Mouse (Mus musculus) hematopoietic stem cell, adult 5-6 weeks (primary cell): ENCODE measurements around the gene Gtf2ird1. TPM values are rescaled to one million over a fixed set of nuclear protein-coding genes. Genes with fewer than 3 reads are reported as not detected.
"Not testable (repeated sequence)": the region's sequence is repeated elsewhere in the genome, so short reads cannot be mapped to it uniquely, and the experiment has no call there.

ENCODE experiments used
- ATAC-seq, 2 experiments: fragments of 125-278 bp in 1 of 2; replicated peaks in 1 of 2; 2 replicates each; pipeline ENCODE4 v1.8.0; 2016 to 2017; ENCODE audit warnings: inconsistent platforms in 2 of 2, mild to moderate bottlenecking in 2 of 2, moderate number of reproducible peaks in 2 of 2, low read depth in 1 of 2, moderate TSS enrichment in 1 of 2; ENCODE audit not compliant: low FRiP score in 2 of 2, poor library complexity in 2 of 2, severe bottlenecking in 2 of 2, insufficient read depth in 1 of 2, low TSS enrichment in 1 of 2
- total RNA-seq: library from RNA; stranded (forward); fragments of 172-1452, 232-1000 nt; gene quantifications from 2 replicates; pipeline ENCODE4 v1.2.3, GENCODE M21; 2017

Gtf2ird1 gene
- total RNA-seq, 1 experiment from 2014 or later, result 28.3 TPM

DNA sequence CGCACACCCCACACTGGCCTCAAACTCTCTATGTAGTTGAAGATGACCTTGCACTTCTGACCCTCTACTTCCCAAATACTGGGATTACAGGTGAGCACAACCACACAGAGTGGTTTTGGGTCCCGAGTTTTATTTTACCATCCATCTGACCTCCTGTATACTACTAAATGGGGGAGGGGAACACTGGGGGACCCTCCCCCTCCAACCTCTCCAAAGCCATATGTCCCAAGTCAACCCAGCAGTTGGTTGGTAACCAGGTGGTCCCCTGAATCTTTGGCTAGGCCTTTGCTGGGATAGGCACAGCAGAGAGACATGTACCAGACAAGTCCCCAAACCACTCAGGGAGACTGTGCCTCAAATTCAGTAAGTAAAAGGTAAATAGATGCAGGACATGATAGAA lies 855 bp upstream of the Gtf2ird1 start:
- no peak for ATAC-seq

DNA sequence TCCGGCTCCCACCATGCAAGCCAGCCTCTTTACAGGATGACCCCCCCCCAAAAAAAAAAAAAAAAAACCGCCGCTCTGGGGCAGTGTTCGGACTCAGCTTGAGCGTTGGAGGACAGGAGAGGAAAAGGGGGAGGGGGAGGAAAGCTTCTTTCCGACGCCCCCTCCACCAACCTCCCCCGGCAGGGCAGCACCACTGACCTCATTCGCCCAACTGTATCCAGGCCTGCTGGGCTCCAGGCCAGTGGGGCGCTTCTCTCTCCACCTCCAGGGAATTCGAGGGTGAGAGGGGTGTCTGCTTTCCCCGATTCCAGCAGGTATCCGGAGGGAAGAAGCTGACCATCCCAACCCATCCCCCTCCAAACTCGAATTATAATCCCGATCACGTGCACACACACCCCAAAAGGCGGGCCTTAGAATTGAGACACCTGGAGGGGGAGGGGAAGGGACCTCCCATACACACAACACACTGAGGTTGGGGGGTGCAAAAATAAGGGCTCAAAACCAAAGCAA lies 547 bp downstream of the Gtf2ird1 start:
- ATAC-seq, result peak; percentile 18 to 33; a peak in 1 of 4 replicates

DNA sequence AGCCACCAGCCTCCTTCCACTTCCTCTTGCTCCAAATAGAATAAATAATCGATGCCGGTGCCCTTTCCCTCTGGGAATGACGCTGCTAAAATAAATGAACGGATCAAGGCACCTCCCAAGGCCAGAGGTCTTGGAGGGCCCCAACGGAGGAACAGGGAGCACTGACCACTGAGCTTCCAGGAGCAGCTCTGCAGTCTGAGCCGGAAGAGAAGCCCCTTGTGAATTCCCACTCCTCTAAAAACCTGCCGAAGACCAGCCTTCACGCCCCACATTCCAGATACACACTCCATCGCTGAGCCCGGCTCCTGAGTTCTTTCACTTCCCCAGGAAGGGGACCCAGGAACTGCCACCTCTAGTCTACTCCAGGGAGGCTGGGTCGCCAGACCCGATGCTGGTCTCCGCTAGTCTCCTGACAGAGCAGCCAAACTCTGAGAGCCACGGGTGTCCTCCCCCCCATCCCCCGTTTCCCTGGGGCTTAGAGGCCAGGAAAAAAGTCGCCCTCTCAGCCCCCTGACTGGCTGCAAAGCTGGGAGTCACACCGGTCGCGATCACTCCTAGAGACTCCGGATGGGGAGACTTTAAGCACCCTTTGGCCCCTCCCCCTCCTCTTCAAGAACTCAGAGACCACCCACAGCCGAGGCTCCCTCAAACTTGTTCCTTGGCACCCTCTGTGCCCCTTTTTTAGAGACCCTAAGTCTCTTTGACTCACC lies 1.2 kb downstream of the Gtf2ird1 start:
- ATAC-seq, result peak in 1 of 2 experiments; percentile 34; a peak in 2 of 4 replicates

DNA sequence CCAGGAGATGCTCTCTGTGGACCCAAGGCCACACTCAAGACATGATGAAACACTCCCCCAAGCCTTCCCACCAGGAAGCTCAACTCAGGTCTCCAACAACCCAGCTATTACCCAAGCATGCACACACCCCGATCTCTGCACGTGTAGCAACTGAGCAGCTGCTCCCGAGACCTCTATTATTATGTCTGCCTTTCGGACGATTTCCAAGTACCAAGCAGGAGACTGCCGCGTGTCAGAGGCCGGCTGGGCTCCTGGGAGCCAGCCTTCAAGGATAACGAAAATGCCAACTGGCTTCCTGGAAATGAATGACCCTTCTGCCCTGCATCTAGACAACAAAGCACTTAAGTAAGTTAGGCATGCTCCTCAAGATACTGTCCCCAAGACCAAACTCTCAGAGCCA lies 2.1 kb downstream of the Gtf2ird1 start:
- no peak for ATAC-seq

DNA sequence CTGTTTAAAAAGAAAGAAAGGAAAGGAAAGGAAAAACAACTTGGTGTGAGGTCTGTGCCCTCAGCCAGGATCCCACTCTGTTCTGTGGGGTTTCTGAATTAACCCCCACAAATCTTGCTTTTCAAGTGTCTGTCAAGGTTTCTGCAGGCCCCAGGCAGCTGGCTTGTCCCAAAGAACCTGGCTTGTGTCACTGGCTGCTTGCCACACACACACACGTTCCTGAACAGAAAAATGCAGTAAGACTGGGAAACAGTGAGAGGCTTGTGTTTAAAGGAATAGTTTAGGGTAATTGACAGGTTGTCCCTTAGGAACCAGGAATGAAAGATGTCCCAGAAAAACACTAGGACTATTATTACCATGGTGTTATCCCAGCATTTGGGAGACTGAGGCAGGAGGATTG lies 2.9 kb downstream of the Gtf2ird1 start:
- no peak for ATAC-seq

DNA sequence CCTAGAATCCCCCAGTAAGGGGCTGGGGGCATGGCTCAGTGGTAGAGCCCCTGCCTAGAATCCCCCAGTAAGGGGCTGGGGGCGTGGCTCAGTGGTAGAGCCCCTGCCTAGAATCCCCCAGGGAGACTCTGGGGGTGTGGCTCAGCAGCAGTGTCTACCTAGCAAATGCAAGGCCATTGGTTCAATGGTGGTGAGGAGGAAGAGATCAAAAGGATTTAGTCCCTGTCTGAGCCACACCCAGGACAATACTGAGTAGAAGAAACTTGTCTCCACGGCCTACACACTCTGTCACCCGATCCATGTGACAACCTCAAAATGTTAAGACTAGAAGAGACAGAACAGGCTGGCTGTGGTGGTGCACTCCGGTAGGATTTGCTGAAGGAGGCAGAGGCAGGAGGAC lies 9.8 kb downstream of the Gtf2ird1 start:
- ATAC-seq, result not testable (repeated sequence)

DNA sequence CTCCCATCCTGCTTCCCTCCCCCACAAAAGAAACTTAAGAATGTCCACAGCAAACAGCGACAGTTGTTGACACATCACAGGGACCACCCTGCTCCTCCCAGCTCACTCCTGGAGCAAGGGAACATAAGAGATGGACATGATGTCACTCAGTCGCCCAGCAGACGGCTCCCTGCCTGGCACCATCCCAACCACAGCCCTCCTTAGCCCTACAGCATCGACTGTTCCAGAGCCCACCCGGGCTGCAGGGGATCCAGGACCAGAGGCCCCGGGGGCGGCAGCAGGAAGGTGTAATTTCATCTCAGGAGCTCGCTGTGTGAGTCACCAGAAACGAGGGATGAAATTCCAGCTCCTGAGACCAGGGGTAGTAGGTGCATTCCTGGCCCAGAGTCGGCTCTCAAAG lies 10.6 kb downstream of the Gtf2ird1 start:
- ATAC-seq, result no peak

DNA sequence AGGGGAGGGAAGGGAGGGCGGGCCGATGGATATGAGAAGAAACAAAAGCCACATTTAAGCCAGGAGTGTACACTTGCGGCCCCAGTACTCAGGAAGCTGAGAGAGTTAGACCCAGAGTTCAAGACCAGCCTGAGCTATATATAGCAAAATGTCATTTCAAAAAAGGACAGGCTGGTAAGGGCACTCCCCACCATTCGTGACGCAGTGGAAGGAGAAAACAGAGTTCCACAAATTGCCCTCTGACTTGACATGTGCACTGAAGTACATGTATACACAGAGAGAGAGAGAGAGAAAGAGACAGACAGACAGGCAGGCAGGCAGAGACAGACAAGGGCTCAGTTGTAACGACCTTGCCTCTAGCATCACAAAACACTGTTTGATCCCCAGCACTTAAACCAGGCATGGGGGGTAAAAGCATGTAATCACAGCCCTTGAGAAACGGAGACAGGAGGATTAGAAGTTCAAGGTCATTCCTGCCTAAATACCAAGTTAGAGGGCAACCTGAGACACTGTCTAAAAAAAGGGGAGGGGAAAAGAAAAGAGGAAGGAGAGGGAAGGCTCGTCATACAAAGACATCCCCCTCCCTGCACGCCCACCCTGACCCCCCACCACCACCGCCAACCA lies 11.2 kb downstream of the Gtf2ird1 start:
- no peak for ATAC-seq

DNA sequence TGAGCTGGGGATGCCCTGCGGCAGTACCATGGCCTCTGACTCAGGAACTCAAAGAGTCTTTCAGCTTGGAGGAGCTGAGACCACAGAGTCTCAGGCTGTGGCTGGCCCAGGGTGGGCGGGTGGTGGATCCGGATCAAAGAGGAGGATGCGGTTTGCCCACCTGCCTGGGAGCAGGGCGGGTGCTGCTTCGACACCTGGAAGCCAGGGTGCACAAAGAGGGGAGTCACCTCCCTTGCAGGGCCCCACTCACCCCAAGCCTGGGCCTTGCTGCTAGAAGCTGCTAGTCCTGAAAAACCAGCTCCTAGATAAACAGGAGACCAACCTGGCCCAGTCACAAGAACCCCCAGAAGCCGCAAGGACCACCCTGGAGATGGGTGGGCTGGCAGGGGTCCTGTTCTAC lies 12.0 kb downstream of the Gtf2ird1 start:
- no peak for ATAC-seq

DNA sequence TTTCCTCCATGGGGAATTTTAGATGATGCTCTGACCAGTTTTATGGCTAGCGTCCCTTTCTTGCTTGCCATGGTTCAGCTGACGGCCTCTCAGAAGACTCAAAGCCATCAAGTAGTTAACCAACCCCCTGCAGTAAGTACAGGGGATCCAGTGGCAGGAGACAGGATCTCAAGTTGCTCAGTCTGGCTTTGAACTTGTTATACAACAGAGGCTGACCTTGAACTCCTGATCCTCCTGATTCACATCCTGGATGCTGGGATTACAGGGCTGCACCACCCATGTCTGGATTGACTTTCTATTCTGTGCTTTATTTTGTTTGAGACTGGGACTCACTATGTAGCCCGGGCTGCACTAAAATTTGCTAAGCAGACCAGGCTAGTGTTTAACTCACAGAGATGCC lies 14.4 kb downstream of the Gtf2ird1 start:
- no peak for ATAC-seq

DNA sequence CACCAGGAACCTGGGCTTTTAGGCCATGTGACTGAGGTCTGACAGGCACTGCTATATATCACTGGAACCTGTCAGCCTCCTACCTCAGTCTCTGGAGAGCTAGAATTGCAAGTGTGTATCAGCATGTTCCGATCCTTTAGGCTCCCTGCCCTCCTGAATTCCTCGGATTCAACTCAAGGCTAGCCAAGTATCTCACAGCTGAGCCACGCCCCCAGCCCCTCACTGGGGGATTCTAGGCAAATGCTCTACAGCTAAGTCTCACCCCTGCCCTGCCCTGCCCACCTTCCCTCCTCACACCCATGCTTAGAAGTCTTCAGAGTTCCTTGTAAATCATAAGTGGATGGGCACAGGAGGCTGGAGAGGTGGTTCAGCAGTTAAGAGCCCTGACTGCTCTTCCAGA lies 15.4 kb downstream of the Gtf2ird1 start:
- ATAC-seq, result no peak

DNA sequence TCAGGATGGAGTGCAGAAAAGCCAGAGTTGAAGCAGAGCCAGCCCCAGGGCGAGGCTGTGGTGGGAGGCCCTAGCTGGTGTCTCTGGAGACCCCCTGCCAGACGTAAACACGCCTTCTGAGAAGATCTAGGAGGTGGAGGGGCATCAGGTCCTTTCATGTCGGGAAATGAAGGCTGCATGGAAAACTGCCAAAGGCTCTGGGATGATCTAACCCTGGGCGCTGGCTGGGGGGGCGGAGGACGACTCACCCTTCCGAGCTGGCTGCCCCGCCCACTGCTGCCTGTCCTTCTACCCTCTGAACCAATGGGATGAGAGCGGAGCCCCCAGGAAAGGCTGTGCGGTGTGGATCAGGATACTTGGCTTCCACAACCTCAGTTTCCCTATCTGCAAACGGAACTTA lies 16.4 kb downstream of the Gtf2ird1 start:
- ATAC-seq, result no peak

DNA sequence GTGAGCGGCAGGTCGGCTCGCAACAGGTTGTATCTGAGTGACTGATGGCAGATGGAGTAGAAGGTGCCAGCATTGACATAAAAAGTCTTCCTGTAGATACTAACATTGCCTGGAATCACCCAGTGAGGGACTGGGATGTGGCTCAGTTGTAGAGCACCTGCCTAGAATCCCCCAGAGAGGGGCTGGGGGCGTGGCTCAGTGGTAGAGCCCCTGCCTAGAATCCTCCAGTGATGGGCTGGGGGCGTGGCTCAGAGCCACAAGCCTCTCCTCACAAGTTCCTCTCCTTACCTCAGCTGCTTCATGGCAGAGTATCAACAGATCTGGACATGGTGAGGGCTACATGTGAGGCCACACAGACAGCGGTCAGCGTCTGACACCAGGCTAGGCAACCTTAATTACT lies 17.0 kb downstream of the Gtf2ird1 start:
- ATAC-seq, result no peak

DNA sequence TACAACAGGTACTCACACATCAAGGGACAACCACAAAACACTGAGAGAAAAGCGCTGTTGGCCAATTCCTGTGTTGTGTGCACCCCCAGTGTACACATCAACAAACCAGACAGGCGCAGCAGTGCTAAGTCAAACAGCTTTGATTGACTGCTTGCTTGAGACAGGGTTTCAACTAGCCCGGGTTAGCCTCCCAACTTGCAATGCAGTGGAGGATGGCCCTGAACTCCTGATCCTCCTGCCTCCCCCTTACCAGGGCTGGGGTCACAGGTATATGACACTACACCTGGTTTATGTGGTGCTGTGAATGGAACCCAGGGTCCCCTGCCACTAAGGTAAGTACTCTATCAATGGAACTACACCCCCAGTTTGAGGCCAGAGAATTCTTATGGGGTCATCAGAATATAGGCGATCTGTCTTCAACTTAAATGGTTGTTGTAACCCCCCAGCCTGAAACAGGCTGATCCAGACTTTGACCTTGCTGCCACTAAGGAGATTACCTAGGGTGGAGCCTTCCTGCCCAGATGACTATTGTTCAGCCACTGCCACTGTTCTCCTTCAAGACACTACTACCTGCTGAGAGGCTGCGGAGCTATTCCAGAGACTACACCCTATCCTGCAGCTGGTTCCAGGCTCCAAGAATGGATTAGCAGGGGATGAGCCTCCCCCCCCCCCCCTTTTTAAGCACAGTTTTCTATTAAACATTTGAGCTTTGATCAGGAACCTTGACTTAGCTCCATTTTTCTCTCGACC lies 17.7 kb downstream of the Gtf2ird1 start:
- ATAC-seq, result no peak

DNA sequence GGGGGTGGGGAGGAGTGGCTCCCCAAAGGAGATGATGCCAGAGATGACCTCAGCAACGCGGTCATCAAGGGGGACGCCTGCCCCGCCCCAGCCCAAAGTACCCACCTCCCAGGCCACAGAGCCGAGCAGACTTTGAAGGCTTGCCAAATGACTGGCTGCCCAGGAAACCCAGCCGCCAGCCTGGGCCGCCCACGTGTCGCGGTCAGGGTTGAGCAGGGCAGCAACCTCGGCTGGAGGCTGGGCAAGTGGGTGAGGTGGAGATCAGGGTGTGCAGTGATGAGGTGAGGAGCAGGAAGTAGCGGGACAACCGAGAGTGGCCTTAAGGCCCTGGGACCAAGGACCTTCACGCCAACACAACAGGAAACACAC lies 19.1 kb downstream of the Gtf2ird1 start:
- peak; percentile 72 to 86 for ATAC-seq

DNA sequence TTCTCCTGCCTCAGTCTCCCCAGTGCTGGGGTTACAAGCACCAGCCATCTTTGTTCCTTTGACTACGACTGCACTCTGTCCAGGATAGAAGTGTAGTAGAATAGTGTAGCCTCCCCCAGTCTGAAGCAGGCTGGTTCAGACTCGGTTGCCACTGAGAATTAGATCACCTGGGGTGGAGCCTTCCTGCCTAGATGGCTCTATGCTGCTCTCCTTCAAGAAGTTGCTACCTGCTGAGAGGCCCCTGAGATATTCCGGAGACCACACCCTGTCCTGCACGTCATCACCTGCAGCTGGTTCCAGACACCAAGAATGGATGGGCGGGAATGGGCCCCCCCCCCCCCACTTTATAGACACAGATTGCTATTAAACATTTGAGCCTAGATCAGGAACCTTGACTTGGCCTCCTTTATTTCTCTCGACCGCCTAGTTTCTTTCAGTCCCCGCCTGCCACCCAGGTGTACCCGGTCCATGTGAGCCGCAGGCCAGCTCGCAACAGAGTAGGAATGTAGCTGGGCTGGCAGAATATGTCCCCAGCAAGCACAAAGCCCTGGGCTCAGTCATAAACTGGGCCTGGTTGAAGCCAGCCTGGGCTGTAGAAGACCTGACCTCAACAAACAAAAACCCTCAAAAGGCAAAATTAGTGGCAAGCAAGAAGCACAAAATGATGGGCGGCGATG lies 19.6 kb downstream of the Gtf2ird1 start:
- no peak for ATAC-seq

DNA sequence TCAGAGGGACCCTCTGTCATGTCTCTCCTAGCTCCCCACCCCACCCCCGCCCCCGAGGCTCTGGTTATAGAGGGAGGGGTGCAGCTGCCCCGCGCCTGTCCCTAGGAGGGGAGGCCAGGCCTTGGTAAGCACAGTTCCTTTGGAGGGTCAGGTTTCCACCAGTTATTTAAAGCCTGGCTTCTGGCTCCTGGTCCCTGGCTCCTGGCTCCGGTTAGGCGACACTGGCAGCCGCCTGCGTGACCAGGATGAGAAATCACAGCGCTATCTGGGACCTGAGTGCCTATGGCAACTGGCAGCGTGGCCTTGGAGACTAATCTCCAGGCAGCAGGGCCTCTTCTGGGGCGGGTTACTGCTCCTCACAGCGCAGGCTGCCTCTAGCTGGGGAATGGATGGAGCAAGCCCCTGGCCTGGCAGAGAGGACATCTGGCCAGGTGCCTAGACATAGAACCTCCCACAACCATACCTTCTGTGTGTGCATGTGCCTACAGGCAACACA lies 20.6 kb downstream of the Gtf2ird1 start:
- no peak for ATAC-seq

DNA sequence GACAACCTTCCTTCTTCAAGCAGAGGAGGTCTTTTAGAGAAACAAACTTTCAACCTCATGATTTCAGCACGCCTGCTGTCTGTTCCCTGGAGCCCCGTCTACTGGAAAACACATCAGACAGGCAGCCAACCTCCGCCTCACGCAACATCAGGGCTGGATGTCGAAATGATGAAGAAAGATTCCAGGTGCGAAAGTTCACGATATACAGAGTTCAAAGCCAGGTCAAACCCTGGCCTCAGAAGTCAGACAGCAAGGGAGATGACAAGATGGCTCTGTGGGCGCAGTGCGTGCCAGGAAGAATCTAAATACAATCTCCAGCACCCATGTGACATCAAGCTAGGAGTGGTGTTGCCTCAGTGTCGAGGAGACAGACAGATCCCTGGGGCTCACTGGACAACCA lies 23.4 kb downstream of the Gtf2ird1 start:
- ATAC-seq, result no peak
